20 mouse cellular contexts compared by ENCODE assay signal in genomic region chr7:126017455-126017854, GRCm38 (mm10).
DNase-seq lines count a peak whose midpoint lies in the region; ATAC-seq and TF ChIP-seq lines count a peak whose summit lies in the region.
"Had no signal": no experiment of that assay in that cellular context is flagged by ENCODE, and none has a peak within 500 bp of the region (broad histone marks: within the 10 kb centered on the region; RNA-seq: fewer than 3 reads in every experiment).

No protein-coding gene starts in this region.

- no peaks in the 10 kb centered on the region for H3K79me2 ChIP-seq in MEL (ENCODE audit: control insufficient read depth, insufficient read depth, low read length, poor library complexity)

- ATAC-seq in liver, embryonic 13.5 days (ENCODE audit: low read depth), result peak; percentile 77
- ATAC-seq in liver, embryonic 11.5 days (replicated peaks; ENCODE audit: low FRiP score), result no peak; the same call in 1 of the 2 replicates
- peak; percentile 53 for ATAC-seq in liver, embryonic 15.5 days (ENCODE audit: insufficient read depth)
- ATAC-seq: activated CD4-positive, CD25-positive, alpha-beta regulatory T cell, adult 4 months; forebrain, embryonic 13.5 days; forebrain, embryonic 15.5 days; Patski had no signal

- TF ChIP-seq EP300 in MEL (IDR thresholded peaks at IDR 0.05; ENCODE audit: low read depth in 1 of 2, low read length in 2 of 2), result no peak

- WGBS in liver, embryonic 13.5 days (ENCODE audit: insufficient replicate concordance), result 55% methylated on average over 4 of the region's 4 CpGs
- WGBS in liver, embryonic 11.5 days, result 76% methylated on average over 4 of the region's 4 CpGs
- 58% methylated on average over 4 of the region's 4 CpGs for WGBS in liver, embryonic 15.5 days (ENCODE audit: insufficient replicate concordance)

- H3K27me3 ChIP-seq in liver, embryonic 13.5 days, result 0 out of 2 replicates have a peak, but pooled peaks cover 6% of the 10 kb centered on the region
- no peaks in the 10 kb centered on the region for H3K27me3 ChIP-seq in liver, embryonic 11.5 days (replicated peaks; ENCODE audit: control insufficient read depth, insufficient read depth, low read length)
- H3K27me3 ChIP-seq in MEL (ENCODE audit: control insufficient read depth in 1 of 2, insufficient read depth in 2 of 2, low read length in 2 of 2), result peaks cover 0 to 1% of the 10 kb centered on the region in 2 experiments; a peak in 3 of 4 replicates
- no peaks in the 10 kb centered on the region; the same call in 1 of the 2 replicates for H3K27me3 ChIP-seq in liver, embryonic 15.5 days
- H3K27me3 ChIP-seq: embryonic facial prominence, embryonic 12.5 days had no signal

- no peaks in the 10 kb centered on the region for H3K9me3 ChIP-seq in liver, embryonic 13.5 days (replicated peaks)
- H3K9me3 ChIP-seq in liver, embryonic 11.5 days (ENCODE audit: control insufficient read depth, low read length), result no peaks in the 10 kb centered on the region
- H3K9me3 ChIP-seq in MEL (replicated peaks; ENCODE audit: insufficient read depth, low read length), result no peaks in the 10 kb centered on the region
- no peaks in the 10 kb centered on the region for H3K9me3 ChIP-seq in liver, embryonic 15.5 days (replicated peaks)
- H3K9me3 ChIP-seq: embryonic facial prominence, embryonic 10.5 days; embryonic facial prominence, embryonic 12.5 days; forebrain, embryonic 13.5 days; forebrain, embryonic 15.5 days had no signal

- no peak for TF ChIP-seq RAD21 in MEL (IDR thresholded peaks at IDR 0.05; ENCODE audit: low read depth, low read length)

- no peak overlapping the region for H3K27ac ChIP-seq in liver, embryonic 13.5 days
- no peak overlapping the region for H3K27ac ChIP-seq in liver, embryonic 11.5 days (ENCODE audit: low read depth, low read length)
- no peak overlapping the region for H3K27ac ChIP-seq in MEL (ENCODE audit: control insufficient read depth, low read depth, low read length)
- H3K27ac ChIP-seq in liver, embryonic 15.5 days (replicated peaks), result no peak overlapping the region
- no peak overlapping the region for H3K27ac ChIP-seq in layer of hippocampus, adult 2 months
- H3K27ac ChIP-seq: embryonic facial prominence, embryonic 10.5 days; embryonic facial prominence, embryonic 12.5 days; forebrain, embryonic 13.5 days; forebrain, embryonic 15.5 days had no signal

- no peak overlapping the region for H3K4me2 ChIP-seq in liver, embryonic 13.5 days
- H3K4me2 ChIP-seq in liver, embryonic 11.5 days, result no peak overlapping the region
- H3K4me2 ChIP-seq in liver, embryonic 15.5 days, result no peak overlapping the region
- H3K4me2 ChIP-seq: embryonic facial prominence, embryonic 12.5 days; forebrain, embryonic 13.5 days; forebrain, embryonic 15.5 days had no signal

- peaks cover 44% of the 10 kb centered on the region for H3K4me1 ChIP-seq in liver, embryonic 13.5 days (replicated peaks)
- 0 out of 2 replicates have a peak, but pooled peaks cover 3% of the 10 kb centered on the region for H3K4me1 ChIP-seq in liver, embryonic 11.5 days (replicated peaks; ENCODE audit: control insufficient read depth, insufficient read depth, low read length)
- H3K4me1 ChIP-seq in MEL (ENCODE audit: control insufficient read depth in 1 of 2, insufficient read depth in 2 of 2, low read length in 2 of 2), result peaks cover 0 to 2% of the 10 kb centered on the region in 2 experiments; a peak in 1 of 4 replicates
- peaks cover 16% of the 10 kb centered on the region for H3K4me1 ChIP-seq in liver, embryonic 15.5 days (replicated peaks)

- H3K4me3 ChIP-seq in liver, embryonic 13.5 days (replicated peaks), result no peak overlapping the region
- no peak overlapping the region for H3K4me3 ChIP-seq in liver, embryonic 11.5 days (ENCODE audit: low read depth, low read length)
- no peak overlapping the region for H3K4me3 ChIP-seq in MEL (ENCODE audit: control insufficient read depth in 1 of 2, insufficient read depth in 1 of 2, low read depth in 2 of 2, low read length in 2 of 2)
- no peak overlapping the region for H3K4me3 ChIP-seq in liver, embryonic 15.5 days (replicated peaks)
- H3K4me3 ChIP-seq in layer of hippocampus, adult 2 months, result no peak overlapping the region
- H3K4me3 ChIP-seq: embryonic facial prominence, embryonic 10.5 days; embryonic facial prominence, embryonic 12.5 days; forebrain, embryonic 13.5 days; forebrain, embryonic 15.5 days had no signal

- DNase-seq in liver, embryonic 13.5 days, result no peak
- DNase-seq in liver, embryonic 11.5 days (ENCODE audit: low spot score), result no peak
- DNase-seq in MEL (ENCODE audit: low read depth, low spot score), result peak; percentile 4
- DNase-seq in layer of hippocampus, adult 2 months (ENCODE audit: low spot score in 2 of 2), result no peak
- DNase-seq in natural killer cell, adult 2 months (ENCODE audit: low spot score in 2 of 2), result no peak
- DNase-seq: adrenal gland, adult 8-10 months; adrenal gland, postnatal 14 days; adrenal gland, postnatal 36 days; cerebellum, adult 11-12 months; cerebellum, adult 2 months; cerebellum, adult 9-10 months; cerebellum, postnatal 10 days; cerebellum, postnatal 25 days had no signal

- TF ChIP-seq CTCF in MEL (IDR thresholded peaks at IDR 0.05 in 2 of 3, conservative IDR thresholded peaks at IDR 0.05 in 1 of 3; ENCODE audit: control insufficient read depth in 1 of 3, insufficient read depth in 1 of 3, low read depth in 2 of 3, low read length in 3 of 3, poor library complexity in 1 of 3, severe bottlenecking in 1 of 3), result no peak
- TF ChIP-seq CTCF in layer of hippocampus, adult 2 months (conservative IDR thresholded peaks at IDR 0.05), result no peak

- H3K9ac ChIP-seq in liver, embryonic 13.5 days, result no peak overlapping the region
- H3K9ac ChIP-seq in liver, embryonic 11.5 days (ENCODE audit: low read depth, low read length), result no peak overlapping the region
- no peak overlapping the region for H3K9ac ChIP-seq in MEL (ENCODE audit: control insufficient read depth, low read depth, low read length, poor library complexity, severe bottlenecking)
- no peak overlapping the region for H3K9ac ChIP-seq in liver, embryonic 15.5 days
- H3K9ac ChIP-seq: embryonic facial prominence, embryonic 12.5 days; forebrain, embryonic 13.5 days; forebrain, embryonic 15.5 days had no signal

- H3K36me3 ChIP-seq in liver, embryonic 13.5 days, result no peaks in the 10 kb centered on the region
- no peaks in the 10 kb centered on the region for H3K36me3 ChIP-seq in liver, embryonic 11.5 days (ENCODE audit: control insufficient read depth, insufficient read depth, low read length)
- H3K36me3 ChIP-seq in MEL (ENCODE audit: control insufficient read depth in 1 of 2, insufficient read depth in 2 of 2, low read length in 2 of 2), result no peaks in the 10 kb centered on the region
- no peaks in the 10 kb centered on the region for H3K36me3 ChIP-seq in liver, embryonic 15.5 days (replicated peaks)
- H3K36me3 ChIP-seq: embryonic facial prominence, embryonic 10.5 days; embryonic facial prominence, embryonic 12.5 days; forebrain, embryonic 15.5 days had no signal

- no peak for TF ChIP-seq POLR2A in MEL (IDR thresholded peaks at IDR 0.05; ENCODE audit: control insufficient read depth in 1 of 2, insufficient read depth in 1 of 2, low read depth in 1 of 2, low read length in 2 of 2, poor library complexity in 1 of 2)

TF ChIP-seq in MEL, 35 proteins besides CTCF, POLR2A, EP300 and RAD21:
- no peak for TF ChIP-seq POLR2AphosphoS2 (IDR thresholded peaks at IDR 0.05; ENCODE audit: low read length)
- TF ChIP-seq KAT2A (conservative IDR thresholded peaks at IDR 0.05; ENCODE audit: low read depth, low read length), result no peak
- TF ChIP-seq MAZ (IDR thresholded peaks at IDR 0.05; ENCODE audit: low read depth, low read length), result no peak
- 0 out of 2 replicates have a peak, but pooled peaks have one; percentile 19 for TF ChIP-seq GATA1 (IDR thresholded peaks at IDR 0.05; ENCODE audit: low read depth, low read length)
- no peak for TF ChIP-seq UBTF (IDR thresholded peaks at IDR 0.05; ENCODE audit: borderline replicate concordance, insufficient read depth, low read depth, low read length)
